Mouse (Mus musculus) hindbrain, postnatal 0 days (tissue): ENCODE results near the gene Nek1. TPM values are rescaled to one million over a fixed set of nuclear protein-coding genes. Genes with fewer than 3 reads are reported as not detected.

ENCODE experiments used
- ATAC-seq: fragments of 200-750 bp; cut with Nextera tagmentation; 2 replicates; pipeline ENCODE4 v1.8.0; 2017; ENCODE audit warnings: mild to moderate bottlenecking, moderate TSS enrichment, moderate library complexity
- DNase-seq: peaks from one replicate; pipeline ENCODE4 v3.0.0-alpha.2; 2015; ENCODE audit warnings: low spot score
- H3K27ac ChIP-seq: fragments of 300-500 bp; sonication (generic); 2 replicates; pipeline ENCODE4 v1.5.1; 2014; ENCODE audit warnings: mild to moderate bottlenecking
- H3K27me3 ChIP-seq: fragments of 300-500 bp; sonication (generic); 2 replicates; pipeline ENCODE4 v1.6.1; 2014; ENCODE audit warnings: low read length, mixed read lengths; ENCODE audit not compliant: insufficient read depth
- H3K36me3 ChIP-seq: fragments of 300-500 bp; sonication (generic); 2 replicates; pipeline ENCODE4 v1.6.1; 2014; ENCODE audit warnings: low read length, mixed read lengths; ENCODE audit not compliant: insufficient read depth
- H3K4me1 ChIP-seq: fragments of 300-500 bp; sonication (generic); 2 replicates; pipeline ENCODE4 v1.6.1; 2014; ENCODE audit warnings: antibody characterized with exemption, low read length, mixed read lengths; ENCODE audit not compliant: insufficient read depth
- H3K4me2 ChIP-seq: fragments of 300-500 bp; sonication (generic); 2 replicates; pipeline ENCODE4 v1.6.1; 2014; ENCODE audit warnings: low read depth, mild to moderate bottlenecking, low read length, moderate library complexity, mixed read lengths
- H3K4me3 ChIP-seq: fragments of 300-500 bp; sonication (generic); 2 replicates; pipeline ENCODE4 v1.5.1; 2014; ENCODE audit warnings: low read length
- H3K9ac ChIP-seq: fragments of 300-500 bp; sonication (generic); replicated peaks from 2 replicates; pipeline ENCODE4 v1.6.1; 2014; ENCODE audit warnings: mild to moderate bottlenecking, low read length, moderate library complexity, mixed read lengths
- H3K9me3 ChIP-seq: fragments of 300-500 bp; sonication (generic); 2 replicates; pipeline ENCODE4 v1.6.1; 2016; ENCODE audit warnings: low read length, mixed read lengths
- CTCF ChIP-seq: IDR thresholded peaks from 2 replicates; pipeline ENCODE4 v1.5.1; 2016; ENCODE audit warnings: antibody characterized with exemption, control low read depth, low read depth
- WGBS: fragments of 180-500 bp; shearing (Covaris S2); extraction: QIAGEN DNeasy Blood & Tissue Kit; methylation state at CpG from one replicate; pipeline ENCODE4 v1.1.7; 2014; 5-methylcytosine and 5-hydroxymethylcytosine counted together
- polyA plus RNA-seq: library from polyadenylated mRNA; unstranded; fragments of >200 nt; fragmentation: Nextera tagmentation; extraction: Ambion mirVana; gene quantifications from 2 replicates; pipeline ENCODE4 v1.2.1, GENCODE M21; 2015
- total RNA-seq: library from RNA; depleted of rRNA; stranded (reverse); fragments of >200 nt; gene quantifications from 2 replicates; pipeline ENCODE4 v1.2.3, GENCODE M21; 2014

Nek1 gene
- total and polyA plus RNA-seq, 2 experiments from 2014 or later = 19.0 to 21.9 TPM

- no peaks in the 10 kb centered on the region for H3K27me3 ChIP-seq
- H3K4me1 ChIP-seq = peaks cover 4% of the 10 kb centered on the region; the same call in 1 of the 2 replicates
- no peaks in the 10 kb centered on the region for H3K9me3 ChIP-seq
- H3K9ac ChIP-seq = peak overlapping the region; percentile 65
- H3K27ac ChIP-seq = peak overlapping the region; percentile 94
- H3K4me3 ChIP-seq = peak overlapping the region; percentile 43
- H3K4me2 ChIP-seq = peak overlapping the region; percentile 60
- DNase-seq (peak; percentile 95), ATAC-seq (peak; percentile 98)
- WGBS = under 1% methylated on average over 15 of the region's 15 CpGs
- no peaks in the 10 kb centered on the region for H3K36me3 ChIP-seq
- no peak for TF ChIP-seq CTCF
These were observed 38.5 kb upstream of the Nek1 start for GRCm38 (mm10) chr8:60954281-60955014.

GRCm38 (mm10) chr8:60956847-60957246, 36.1 kb upstream of the Nek1 start:
- Histone ChIP-seq H3K27ac (no peak overlapping the region), H3K9ac (no peak overlapping the region), H3K4me1 (no peaks in the 10 kb centered on the region), H3K36me3 (no peaks in the 10 kb centered on the region), H3K4me2 (no peak overlapping the region), H3K27me3 (no peaks in the 10 kb centered on the region), H3K9me3 (no peaks in the 10 kb centered on the region), H3K4me3 (no peak overlapping the region)
- DNase-seq = no peak
- 93% methylated on average over 7 of the region's 7 CpGs for WGBS
- TF ChIP-seq CTCF = no peak
- no peak for ATAC-seq

- no peak for TF ChIP-seq CTCF
- WGBS = 93% methylated on average over 3 of the region's 3 CpGs
- Histone ChIP-seq H3K9me3 (no peaks in the 10 kb centered on the region), H3K9ac (no peak overlapping the region), H3K4me2 (no peak overlapping the region), H3K27ac (no peak overlapping the region), H3K4me1 (no peaks in the 10 kb centered on the region), H3K36me3 (no peaks in the 10 kb centered on the region), H3K4me3 (no peak overlapping the region), H3K27me3 (no peaks in the 10 kb centered on the region)
- DNase-seq = no peak
- no peak for ATAC-seq
These were observed 30.2 kb upstream of the Nek1 start for GRCm38 (mm10) chr8:60962763-60963162.

DNA sequence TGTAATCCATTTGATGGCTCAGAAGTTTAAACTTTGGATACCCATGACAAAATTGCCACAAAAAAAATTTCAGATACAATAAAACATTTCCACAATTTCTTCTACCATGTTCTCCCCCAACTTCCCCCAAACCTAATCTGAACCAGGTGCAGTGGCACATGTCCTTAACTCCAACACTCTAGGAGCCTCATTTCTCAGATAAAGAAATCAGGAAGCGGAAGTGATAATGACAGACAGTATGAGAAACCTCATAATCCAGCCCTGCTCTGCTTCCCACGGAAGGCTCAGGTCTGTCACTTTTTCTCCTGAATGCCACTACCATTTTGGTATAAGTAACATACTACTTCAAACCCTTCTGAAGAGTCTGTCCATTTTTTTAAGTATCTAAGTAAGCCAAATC, 29.1 kb upstream of the Nek1 start:
- Histone ChIP-seq H3K4me2 (no peak overlapping the region), H3K4me3 (no peak overlapping the region), H3K27ac (no peak overlapping the region), H3K27me3 (no peaks in the 10 kb centered on the region), H3K9ac (no peak overlapping the region), H3K4me1 (no peaks in the 10 kb centered on the region), H3K36me3 (no peaks in the 10 kb centered on the region), H3K9me3 (no peaks in the 10 kb centered on the region)
- 64% methylated on average over 2 of the region's 2 CpGs for WGBS
- DNase-seq (no peak), ATAC-seq (no peak)
- no peak for TF ChIP-seq CTCF

DNA sequence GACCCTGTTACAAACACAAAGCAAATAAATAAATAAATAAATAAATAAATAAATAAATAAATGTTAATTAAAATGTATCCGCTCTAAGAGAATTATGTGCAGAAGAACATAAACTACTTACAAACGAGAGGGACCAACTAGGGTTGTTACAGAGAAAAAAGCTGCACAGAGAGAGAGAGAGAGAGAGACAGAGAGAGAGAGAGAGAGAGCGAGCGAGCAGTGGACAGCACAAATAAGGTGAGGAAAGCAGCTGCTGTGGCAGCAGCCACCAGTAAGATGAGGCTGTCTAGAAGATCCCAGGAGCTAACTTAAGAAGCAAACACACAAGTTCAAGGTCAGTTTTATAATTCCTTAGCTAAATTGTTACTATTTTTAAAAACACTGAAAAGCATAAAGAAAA, 28.5 kb upstream of the Nek1 start:
- H3K4me3 ChIP-seq = no peak overlapping the region
- H3K36me3 ChIP-seq = no peaks in the 10 kb centered on the region
- no peak for TF ChIP-seq CTCF
- ATAC-seq (no peak), DNase-seq (no peak)
- H3K4me1 ChIP-seq = no peaks in the 10 kb centered on the region
- H3K27me3 ChIP-seq = no peaks in the 10 kb centered on the region
- no peak overlapping the region for H3K9ac ChIP-seq
- 83% methylated on average over 4 of the region's 4 CpGs for WGBS
- H3K9me3 ChIP-seq = no peaks in the 10 kb centered on the region
- H3K4me2 ChIP-seq = no peak overlapping the region
- H3K27ac ChIP-seq = no peak overlapping the region

GRCm38 (mm10) chr8:60965306-60965705, 27.7 kb upstream of the Nek1 start:
- Histone ChIP-seq H3K9ac (no peak overlapping the region), H3K27ac (no peak overlapping the region), H3K4me3 (no peak overlapping the region), H3K27me3 (no peaks in the 10 kb centered on the region), H3K4me1 (no peaks in the 10 kb centered on the region), H3K9me3 (no peaks in the 10 kb centered on the region), H3K36me3 (no peaks in the 10 kb centered on the region), H3K4me2 (no peak overlapping the region)
- no peak for TF ChIP-seq CTCF
- DNase-seq (no peak), ATAC-seq (no peak)
- 75% methylated on average over 6 of the region's 6 CpGs for WGBS

DNA sequence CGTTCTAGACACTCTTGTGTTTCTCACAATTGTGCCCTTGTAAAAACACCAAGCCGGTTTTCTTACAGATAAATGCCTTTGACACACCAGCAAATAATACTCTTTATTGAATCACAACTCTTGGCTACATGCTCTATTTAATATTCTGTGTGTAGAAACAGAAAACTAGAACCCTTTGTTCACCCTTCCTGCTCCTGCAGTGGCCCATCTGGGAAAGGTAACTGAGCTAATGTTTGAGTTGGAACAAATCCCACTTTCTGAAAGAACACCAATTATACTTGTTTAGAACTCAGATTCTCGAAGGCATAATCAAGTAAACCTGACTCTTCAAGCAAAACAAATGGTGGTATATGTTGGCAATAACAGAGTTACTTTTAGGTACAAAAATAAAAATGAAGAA, 27.3 kb upstream of the Nek1 start:
- DNase-seq (no peak), ATAC-seq (no peak)
- no peak for TF ChIP-seq CTCF
- Histone ChIP-seq H3K27me3 (no peaks in the 10 kb centered on the region), H3K27ac (no peak overlapping the region), H3K4me2 (no peak overlapping the region), H3K9me3 (no peaks in the 10 kb centered on the region), H3K9ac (no peak overlapping the region), H3K36me3 (no peaks in the 10 kb centered on the region), H3K4me1 (no peaks in the 10 kb centered on the region), H3K4me3 (no peak overlapping the region)
- WGBS = 57% methylated on average over 3 of the region's 3 CpGs
